Mouse (Mus musculus) heart, embryonic 16.5 days (tissue): Measurements from ENCODE around the gene U2af2. TPM values are rescaled to one million over a fixed set of nuclear protein-coding genes. Genes with fewer than 3 reads are reported as not detected.
"Not testable (repeated sequence)": the region's sequence is repeated elsewhere in the genome, so short reads cannot be mapped to it uniquely, and the experiment has no call there.

Experiments used
- ATAC-seq: fragments of 200-750 bp; cut with Nextera tagmentation; replicated peaks from 2 replicates; pipeline ENCODE4 v1.8.0; 2017; ENCODE audit warnings: moderate number of reproducible peaks; ENCODE audit not compliant: insufficient read depth, low FRiP score; ENCODE audit errors: extremely low read depth
- H3K27ac ChIP-seq: fragments of 300-500 bp; sonication (generic); 2 replicates; pipeline ENCODE4 v1.5.1; 2014; ENCODE audit warnings: mild to moderate bottlenecking, low read length, control low read depth, moderate library complexity
- H3K27me3 ChIP-seq: fragments of 300-500 bp; sonication (generic); 2 replicates; pipeline ENCODE4 v1.6.1; 2014; ENCODE audit warnings: low read length, mixed read lengths; ENCODE audit not compliant: control insufficient read depth, insufficient read depth
- H3K36me3 ChIP-seq: fragments of 300-500 bp; sonication (generic); 2 replicates; pipeline ENCODE4 v1.6.1; 2014; ENCODE audit not compliant: control insufficient read depth, insufficient read depth
- H3K4me1 ChIP-seq: fragments of 300-500 bp; sonication (generic); 2 replicates; pipeline ENCODE4 v1.6.1; 2014; ENCODE audit warnings: low read length, mixed read lengths; ENCODE audit not compliant: control insufficient read depth, insufficient read depth
- H3K4me2 ChIP-seq: fragments of 300-500 bp; sonication (generic); 2 replicates; pipeline ENCODE4 v1.6.1; 2014; ENCODE audit warnings: low read depth, mild to moderate bottlenecking, control low read depth, low read length
- H3K4me3 ChIP-seq: fragments of 300-500 bp; sonication (generic); 2 replicates; pipeline ENCODE4 v1.5.1; 2014; ENCODE audit warnings: mild to moderate bottlenecking, control low read depth, low read length
- H3K9ac ChIP-seq: fragments of 300-500 bp; sonication (generic); 2 replicates; pipeline ENCODE4 v1.6.1; 2014; ENCODE audit warnings: low read length, control low read depth
- H3K9me3 ChIP-seq: fragments of 300-500 bp; sonication (generic); replicated peaks from 2 replicates; pipeline ENCODE4 v1.6.1; 2016; ENCODE audit warnings: low read length; ENCODE audit not compliant: control insufficient read depth
- WGBS: fragments of 180-500 bp; shearing (Covaris S2); extraction: QIAGEN DNeasy Blood & Tissue Kit; methylation state at CpG from one replicate; pipeline ENCODE4 v1.1.7; 2014; 5-methylcytosine and 5-hydroxymethylcytosine counted together
- polyA plus RNA-seq: library from polyadenylated mRNA; unstranded; fragments of >200 nt; fragmentation: Nextera tagmentation; extraction: Ambion mirVana; gene quantifications from 2 replicates; pipeline ENCODE4 v1.2.1, GENCODE M21; 2015

The U2af2 gene
- polyA plus RNA-seq, 1 experiment from 2014 or later, result 72.8 TPM

DNA sequence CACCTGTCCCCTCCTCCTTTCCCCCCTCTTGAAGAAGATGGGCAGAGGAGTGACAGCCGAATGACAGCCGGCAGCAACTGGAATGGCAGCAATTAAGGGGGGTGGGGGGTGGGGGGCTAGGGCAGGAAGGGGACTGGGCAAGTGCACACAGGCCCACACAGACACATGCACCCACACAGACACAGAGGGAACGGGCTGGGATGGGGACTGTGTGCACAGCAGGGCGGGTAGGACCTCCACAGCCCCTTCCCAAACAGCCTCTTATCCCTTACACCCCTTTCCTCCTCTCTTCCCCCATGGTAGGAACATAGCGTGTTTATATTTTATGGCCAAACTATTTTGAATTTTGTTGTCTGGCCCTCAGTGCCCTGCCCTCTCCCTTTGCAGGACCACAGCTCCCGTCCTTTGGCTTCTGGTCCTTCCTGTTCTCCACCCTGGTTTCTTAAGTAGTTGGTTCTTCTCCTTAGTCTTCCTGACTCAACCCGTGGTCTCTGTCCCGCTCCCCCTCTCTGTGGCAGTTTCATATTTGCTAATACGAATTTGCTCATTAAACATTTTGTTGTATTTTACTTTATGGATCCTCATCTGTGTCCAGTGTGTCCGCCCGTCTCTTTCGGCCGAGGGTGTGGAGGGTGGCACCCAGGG lies 17.5 kb downstream of the U2af2 start:
- peaks cover 42% of the 10 kb centered on the region for H3K36me3 ChIP-seq
- H3K9me3 ChIP-seq, ATAC-seq, H3K27me3 ChIP-seq: not testable (repeated sequence)
- H3K4me2 ChIP-seq, result peak overlapping the region; percentile 81
- peak overlapping the region; percentile 71 for H3K9ac ChIP-seq
- H3K27ac ChIP-seq, result peak overlapping the region; percentile 87
- H3K4me1 ChIP-seq, result peaks cover 18% of the 10 kb centered on the region
- 41% methylated on average over 9 of the region's 13 CpGs for WGBS
- peak overlapping the region; percentile 87 for H3K4me3 ChIP-seq

DNA sequence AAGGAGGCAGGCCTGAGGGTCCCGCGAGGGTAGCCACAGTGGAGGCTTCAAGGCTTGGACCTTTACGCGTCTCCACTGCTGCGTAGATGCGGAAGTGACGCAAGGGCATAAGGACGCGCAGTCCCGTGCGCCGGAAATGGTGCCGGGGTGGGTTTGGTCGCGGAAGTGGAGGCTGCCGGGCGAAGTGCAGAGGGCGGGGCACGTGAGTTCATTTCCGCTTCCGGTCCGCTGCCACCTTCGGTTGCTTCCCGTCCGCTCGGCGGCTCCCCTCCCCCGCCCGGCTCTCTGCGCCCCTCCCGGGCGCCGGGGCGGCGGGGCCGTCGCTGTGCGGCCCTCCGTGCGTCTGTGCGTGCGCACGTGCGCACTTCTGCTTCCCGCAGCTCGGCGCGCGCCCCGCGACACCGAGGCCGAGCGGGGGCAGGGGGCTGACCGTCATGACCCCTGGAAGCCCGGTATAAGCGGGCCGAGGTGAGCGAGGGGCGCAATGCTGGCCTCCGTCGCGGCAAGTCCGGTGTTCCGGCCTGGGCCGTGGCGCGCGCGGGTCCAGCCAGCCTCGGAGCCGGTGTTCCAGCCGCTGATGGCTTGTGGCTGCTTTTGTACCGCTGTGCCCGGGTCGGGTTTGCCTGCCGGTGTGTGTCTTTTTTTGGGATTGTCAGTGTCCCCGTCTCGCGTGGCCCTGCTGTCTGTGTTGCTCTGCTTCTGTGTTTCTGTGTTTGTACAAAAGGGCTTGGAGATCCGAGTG lies 18.2 kb downstream of the U2af2 start, which contains the start of gene Epn1:
Gene Epn1 (plus strand): TSS at position 226 of the 742 bp plus-strand sequence.
- H3K9ac ChIP-seq, result peak within 1 kb of the TSS; percentile 97
- H3K9me3 ChIP-seq, result no peaks in the 10 kb centered on the region
- H3K4me3 ChIP-seq, result peak within 1 kb of the TSS; percentile 87
- H3K4me2 ChIP-seq, result peak within 1 kb of the TSS; percentile 81
- peak; percentile 97 for ATAC-seq
- peaks cover 18% of the 10 kb centered on the region for H3K4me1 ChIP-seq
- H3K27me3 ChIP-seq, result no peaks in the 10 kb centered on the region
- peak within 1 kb of the TSS; percentile 87 for H3K27ac ChIP-seq
- peaks cover 40% of the 10 kb centered on the region for H3K36me3 ChIP-seq
- WGBS, result under 1% methylated on average over 81 of the region's 81 CpGs

DNA sequence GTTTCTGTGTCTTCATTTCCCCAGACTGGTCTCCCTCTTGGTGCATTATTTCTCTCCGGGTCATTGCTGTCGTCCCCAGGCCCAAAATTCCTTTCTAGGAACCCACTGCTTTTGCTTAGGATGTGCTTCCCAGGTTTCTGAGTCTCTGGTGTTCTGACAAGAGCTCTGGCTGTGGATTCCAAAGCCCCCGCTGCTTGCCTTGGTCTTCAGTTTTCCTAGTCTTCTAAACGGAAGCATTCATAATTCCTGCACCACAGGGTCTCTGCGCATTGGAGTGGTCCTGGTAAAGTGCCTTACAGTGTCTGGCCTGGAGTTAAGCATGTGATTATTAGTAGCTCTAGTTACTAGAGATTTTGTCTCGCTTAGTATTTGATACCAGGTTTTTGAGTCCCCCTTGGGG lies 18.9 kb downstream of the U2af2 start:
- no peaks in the 10 kb centered on the region for H3K27me3 ChIP-seq
- 10% methylated on average over 6 of the region's 6 CpGs for WGBS
- H3K4me3 ChIP-seq, result peak overlapping the region; percentile 87
- no peaks in the 10 kb centered on the region for H3K9me3 ChIP-seq
- peak overlapping the region; percentile 87 for H3K27ac ChIP-seq
- H3K4me1 ChIP-seq, result peaks cover 18% of the 10 kb centered on the region
- H3K36me3 ChIP-seq, result peaks cover 38% of the 10 kb centered on the region
- H3K4me2 ChIP-seq, result peak overlapping the region; percentile 81
- no peak for ATAC-seq
- H3K9ac ChIP-seq, result peak overlapping the region; percentile 97

DNA sequence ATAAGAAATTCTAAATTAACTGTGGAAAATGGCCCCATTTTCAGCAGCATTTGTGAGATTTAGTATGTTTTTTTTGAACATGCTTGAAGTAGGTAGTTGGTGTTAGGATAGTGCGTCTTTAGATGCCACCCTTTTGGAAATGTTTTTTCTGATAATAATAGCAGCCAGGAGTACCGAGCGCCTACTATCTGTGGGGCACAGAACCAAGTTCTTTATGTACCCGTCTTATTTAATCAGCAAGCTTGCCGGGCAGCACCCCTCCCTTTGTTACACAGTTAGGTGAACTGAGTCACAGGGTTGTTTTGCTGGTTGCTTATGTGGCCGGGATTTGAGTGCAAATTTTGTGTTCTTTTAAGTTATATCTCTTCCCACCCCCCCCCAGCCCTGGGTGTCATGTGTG lies 19.3 kb downstream of the U2af2 start:
- no peak overlapping the region for H3K27ac ChIP-seq
- 46% methylated on average over 6 of the region's 6 CpGs for WGBS

DNA sequence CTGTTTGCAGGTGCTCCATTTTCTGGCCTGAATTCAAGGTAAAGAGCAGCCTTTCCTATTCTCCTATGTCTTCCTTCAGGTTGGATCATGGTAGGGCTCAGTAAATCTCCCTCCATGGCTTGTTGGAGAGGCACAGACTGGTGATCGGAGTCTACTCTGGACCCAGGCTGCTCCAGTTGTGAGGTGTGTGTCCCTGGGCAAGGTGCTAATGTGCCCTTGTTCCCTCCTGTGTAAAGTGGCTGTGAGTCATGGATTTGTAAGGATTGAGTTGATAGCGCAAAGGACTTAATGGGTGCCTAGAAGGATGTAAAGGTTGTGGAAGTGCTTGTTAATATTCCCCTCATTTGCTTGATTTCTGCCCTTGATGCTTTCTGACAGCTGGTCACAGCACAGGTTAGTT lies 20.0 kb downstream of the U2af2 start:
- Histone ChIP-seq H3K27me3 (no peaks in the 10 kb centered on the region), H3K4me3 (no peak overlapping the region), H3K27ac (no peak overlapping the region), H3K4me2 (peak overlapping the region; percentile 81; the same call in 1 of the 2 replicates), H3K4me1 (peaks cover 18% of the 10 kb centered on the region), H3K9me3 (no peaks in the 10 kb centered on the region), H3K9ac (no peak overlapping the region), H3K36me3 (peaks cover 27% of the 10 kb centered on the region)
- no peak for ATAC-seq
- 95% methylated on average over 2 of the region's 2 CpGs for WGBS

More for the DNA sequence above, 19.3 kb downstream of the U2af2 start:
- Histone ChIP-seq H3K4me2 (peak overlapping the region; percentile 81), H3K27me3 (no peaks in the 10 kb centered on the region), H3K4me1 (peaks cover 18% of the 10 kb centered on the region), H3K9me3 (no peaks in the 10 kb centered on the region), H3K9ac (peak overlapping the region; percentile 97), H3K4me3 (peak overlapping the region; percentile 87), H3K36me3 (peaks cover 34% of the 10 kb centered on the region)
- no peak for ATAC-seq

DNA sequence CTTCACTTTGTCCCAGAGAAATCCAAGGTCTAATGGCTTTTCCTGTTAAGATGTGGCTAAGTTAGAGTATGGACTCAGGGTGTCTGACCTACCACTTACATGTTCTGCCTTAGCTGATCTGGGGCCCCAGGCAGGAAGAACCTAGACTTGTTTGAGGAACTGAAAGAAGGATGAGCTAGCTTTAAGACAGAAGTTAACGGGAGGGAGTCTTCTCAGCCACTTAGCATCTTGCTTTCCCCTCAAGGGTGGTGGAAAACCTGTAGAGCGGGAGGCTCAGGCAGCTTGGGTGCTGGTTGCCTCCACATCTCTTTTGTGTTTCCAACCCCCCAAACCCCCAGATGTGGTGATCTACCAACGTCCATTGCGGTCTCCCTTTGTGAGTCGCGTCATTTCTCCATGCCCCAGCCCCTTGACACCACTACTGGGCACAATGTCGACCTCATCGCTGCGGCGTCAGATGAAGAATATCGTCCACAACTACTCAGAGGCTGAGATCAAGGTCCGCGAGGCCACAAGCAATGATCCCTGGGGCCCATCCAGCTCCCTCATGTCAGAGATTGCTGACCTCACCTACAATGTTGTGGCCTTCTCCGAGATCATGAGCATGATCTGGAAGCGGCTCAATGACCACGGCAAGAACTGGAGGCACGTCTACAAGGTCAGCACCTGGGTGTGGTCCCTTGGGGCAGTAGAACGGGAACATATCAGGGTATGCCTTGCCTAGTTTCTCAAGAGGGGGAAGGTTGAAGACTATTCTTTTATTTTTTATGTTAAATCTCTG lies 21.6 kb downstream of the U2af2 start:
- no peaks in the 10 kb centered on the region for H3K27me3 ChIP-seq
- H3K9ac ChIP-seq, result no peak overlapping the region
- peaks cover 18% of the 10 kb centered on the region for H3K36me3 ChIP-seq
- ATAC-seq, result no peak
- H3K9me3 ChIP-seq, result no peaks in the 10 kb centered on the region
- H3K4me2 ChIP-seq, result no peak overlapping the region
- 88% methylated on average over 18 of the region's 18 CpGs for WGBS
- peaks cover 18% of the 10 kb centered on the region for H3K4me1 ChIP-seq
- H3K27ac ChIP-seq, result no peak overlapping the region
- H3K4me3 ChIP-seq, result no peak overlapping the region

DNA sequence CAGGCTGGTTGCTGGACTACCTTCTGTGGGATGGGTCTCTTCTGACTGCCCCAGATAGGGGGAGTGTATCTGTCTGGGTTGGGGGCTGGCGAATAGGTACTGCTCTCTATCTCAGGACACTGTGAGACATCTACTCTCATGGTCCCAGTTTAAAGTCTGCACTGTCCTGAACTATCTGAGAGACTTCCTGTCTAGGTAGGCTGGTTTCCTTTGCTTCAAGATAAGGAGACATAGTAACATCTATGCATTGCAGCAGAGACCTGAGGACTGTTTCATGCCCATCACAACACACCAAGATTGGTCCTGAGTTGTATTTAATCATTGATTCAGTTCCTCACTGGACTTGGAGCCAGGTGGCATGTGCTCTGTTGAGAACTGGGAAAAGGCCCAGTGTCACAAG lies 23.6 kb downstream of the U2af2 start:
- Histone ChIP-seq H3K4me2 (no peak overlapping the region), H3K9me3 (no peaks in the 10 kb centered on the region), H3K27ac (no peak overlapping the region), H3K4me1 (peaks cover 18% of the 10 kb centered on the region), H3K4me3 (no peak overlapping the region), H3K27me3 (no peaks in the 10 kb centered on the region), H3K9ac (no peak overlapping the region), H3K36me3 (peaks cover 24% of the 10 kb centered on the region)
- WGBS, result 73% methylated on average over 1 of the region's 1 CpGs
- ATAC-seq, result no peak

DNA sequence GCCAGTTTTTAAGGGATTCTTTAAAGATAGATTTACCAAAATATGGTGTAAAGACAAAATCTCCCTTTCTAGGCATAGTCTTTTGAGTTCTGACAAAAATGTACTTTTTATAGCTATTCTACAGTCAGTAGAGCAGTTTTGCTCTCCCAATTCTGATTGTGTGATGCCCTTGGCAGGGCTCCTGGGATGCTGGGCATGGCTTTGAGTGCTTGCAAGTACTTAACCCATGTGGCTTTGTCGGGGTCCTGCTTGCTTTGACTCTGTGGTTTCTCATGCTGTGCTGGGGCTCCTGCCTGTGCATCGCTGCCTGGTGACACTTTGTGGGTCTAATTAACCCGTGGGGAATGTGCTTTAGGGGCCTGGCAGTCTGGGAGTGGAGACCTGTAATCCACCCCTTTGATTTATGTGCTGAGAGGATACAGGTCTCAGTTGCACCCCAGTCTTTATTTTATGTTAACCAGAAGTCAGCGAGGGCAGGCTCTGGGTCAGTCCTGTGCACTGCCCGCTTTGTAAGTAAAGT lies 25.0 kb downstream of the U2af2 start:
- Histone ChIP-seq H3K36me3 (peaks cover 36% of the 10 kb centered on the region), H3K4me1 (peaks cover 6% of the 10 kb centered on the region), H3K9ac (no peak overlapping the region), H3K9me3 (no peaks in the 10 kb centered on the region), H3K27me3 (no peaks in the 10 kb centered on the region), H3K4me2 (no peak overlapping the region), H3K27ac (no peak overlapping the region), H3K4me3 (no peak overlapping the region)
- 85% methylated on average over 5 of the region's 5 CpGs for WGBS
- no peak for ATAC-seq
